Mouse (Mus musculus) central nervous system, embryonic 11.5 days (tissue): Measurements from ENCODE around the gene Olfr131. TPM values are rescaled to one million over a fixed set of nuclear protein-coding genes. Genes with fewer than 3 reads are reported as not detected.

Experiments
- polyA plus RNA-seq: library from polyadenylated mRNA; depleted of rRNA; stranded (reverse); fragments of >200 nt; gene quantifications from 2 replicates; pipeline ENCODE4 v1.2.3, GENCODE M21; 2012; rRNA removed

The Olfr131 gene
- polyA plus RNA-seq = not detected in 2 replicates

DNA sequence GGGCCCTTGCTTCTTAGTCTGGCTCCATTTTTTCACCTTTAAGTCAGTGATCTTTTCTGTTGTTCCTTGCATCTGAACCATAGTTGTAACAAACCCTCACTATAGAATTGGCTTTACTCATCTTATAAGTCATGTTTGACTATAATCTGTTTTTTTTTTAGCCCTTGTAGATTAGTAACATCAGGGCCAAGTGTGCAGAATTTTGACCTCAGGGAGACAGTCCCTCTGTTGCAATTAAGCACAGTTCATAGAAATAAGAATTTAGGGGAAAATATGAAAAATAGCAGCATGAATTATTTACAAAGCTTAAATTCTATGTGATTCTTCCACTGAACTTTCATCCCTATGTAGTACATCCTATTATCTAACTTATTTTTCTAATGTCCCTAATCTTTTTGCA, at the start of gene Olfr131:
TSS of gene Olfr131 (minus strand) at position 101 of the 400 bp plus-strand sequence.

DNA sequence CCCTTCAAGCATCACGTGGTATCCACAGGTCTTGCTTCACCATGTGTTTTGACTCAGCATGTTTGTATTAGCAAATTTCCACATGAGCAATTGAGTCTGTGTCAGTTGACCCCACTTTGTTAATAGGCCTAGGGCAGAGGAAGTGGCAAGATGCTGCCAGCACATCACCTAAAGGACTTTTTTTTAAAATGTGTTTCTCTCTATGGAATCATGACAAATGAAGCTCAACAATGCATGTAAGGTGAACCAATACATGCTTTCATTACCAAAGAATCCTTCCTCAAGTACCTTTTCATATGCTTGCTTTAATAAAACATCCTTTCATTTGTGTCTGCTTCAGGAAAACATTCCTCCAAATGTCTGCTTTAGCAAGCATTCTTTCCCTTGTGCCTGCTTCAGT, 45.9 kb upstream of the Olfr131 start, which contains the start of gene Olfr132:
TSS of gene Olfr132 (minus strand) at position 101 of the 400 bp plus-strand sequence.

DNA sequence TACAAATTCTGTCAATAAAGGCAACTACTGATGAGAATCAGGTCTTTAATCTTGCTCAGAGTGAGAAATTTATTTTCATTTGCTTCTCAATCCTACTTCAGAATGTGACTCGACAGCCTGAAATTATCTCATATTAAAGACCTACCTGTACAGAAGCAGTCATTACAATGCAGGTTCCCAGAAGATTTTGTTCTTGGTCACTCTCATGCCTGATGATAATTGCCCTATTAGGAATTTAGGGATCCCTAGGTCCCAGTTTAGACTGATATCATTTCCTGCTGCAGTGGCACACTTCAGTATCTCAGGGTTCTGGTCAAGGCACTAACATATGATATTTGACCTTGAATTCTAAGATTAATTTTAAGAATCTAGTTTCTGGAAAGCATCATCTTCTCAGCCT, 24.9 kb downstream of the Olfr131 start, which contains the start of gene Olfr130:
TSS of gene Olfr130 (plus strand) at position 301 of the 400 bp plus-strand sequence.

DNA sequence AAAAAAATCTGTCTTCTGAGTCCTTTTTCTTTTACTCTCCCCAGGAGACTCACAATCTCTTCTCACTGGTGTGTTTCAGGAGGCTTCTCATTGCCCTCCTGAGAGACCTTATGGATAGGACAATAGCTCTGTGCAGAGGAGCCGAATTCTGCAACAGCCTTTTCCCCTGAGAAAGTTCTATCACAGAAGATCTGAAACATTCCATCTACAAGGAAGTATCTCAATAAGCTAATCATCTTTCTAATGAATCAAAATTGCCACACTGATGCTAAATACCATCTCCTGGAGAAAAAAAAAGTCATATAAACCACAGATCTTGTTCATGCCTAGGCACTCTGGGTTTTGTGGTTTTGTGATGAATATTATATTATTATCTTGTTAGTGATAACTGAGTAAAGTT, 28.5 kb downstream of the Olfr131 start, which contains the start of gene Olfr129:
TSS of gene Olfr129 (minus strand) at position 101 of the 400 bp plus-strand sequence.

Other genes starting within 250 kb of the Olfr131 start
- not detected in 2 replicates for gene Olfr126, start 241.2 kb downstream of the Olfr131 start, polyA plus RNA-seq
- gene Olfr127, start 188.3 kb downstream of the Olfr131 start, polyA plus RNA-seq = not detected in 2 replicates
- gene Olfr128, start 168.1 kb downstream of the Olfr131 start, polyA plus RNA-seq = not detected in 2 replicates
- gene Olfr761, start 135.6 kb downstream of the Olfr131 start, polyA plus RNA-seq = not detected in 2 replicates
- gene Olfr129, start 28.6 kb downstream of the Olfr131 start, polyA plus RNA-seq = not detected in 2 replicates
- gene Olfr130, start 24.8 kb downstream of the Olfr131 start, polyA plus RNA-seq = not detected in 2 replicates
- gene Olfr132, start 45.8 kb upstream of the Olfr131 start, polyA plus RNA-seq = not detected in 2 replicates
- not detected in 2 replicates for gene Olfr133, start 56.6 kb upstream of the Olfr131 start, polyA plus RNA-seq
- not detected in 2 replicates for gene Olfr134, start 82.7 kb upstream of the Olfr131 start, polyA plus RNA-seq
- not detected in 2 replicates for gene Olfr135, start 115.6 kb upstream of the Olfr131 start, polyA plus RNA-seq
- gene Olfr138, start 172.3 kb upstream of the Olfr131 start, polyA plus RNA-seq = not detected in 2 replicates
- not detected in 2 replicates for gene Olfr137, start 218.9 kb upstream of the Olfr131 start, polyA plus RNA-seq
- gene Olfr136, start 241.1 kb upstream of the Olfr131 start, polyA plus RNA-seq = not detected in 2 replicates